Mouse (Mus musculus) G1E (cell line): ENCODE data around the gene Tmprss5. TPM values are rescaled to one million over a fixed set of nuclear protein-coding genes. Genes with fewer than 3 reads are reported as not detected.
A peak's percentile ranks its signal among the peaks of the same experiment; 100 is the strongest.

ENCODE experiments used
- ATAC-seq: 2 replicates; pipeline ENCODE4 v1.8.0; 2016; ENCODE audit warnings: mild to moderate bottlenecking; ENCODE audit not compliant: insufficient number of reproducible peaks, poor library complexity, low FRiP score, severe bottlenecking; ENCODE audit errors: extremely low read depth
- DNase-seq: peaks from one replicate; pipeline ENCODE4 v3.0.0; 2012; ENCODE audit warnings: low spot score
- H3K27me3 ChIP-seq: 2 replicates; pipeline ENCODE4 v1.6.1; 2012; ENCODE audit warnings: mild to moderate bottlenecking, low read length, inconsistent platforms; ENCODE audit not compliant: insufficient read depth
- H3K36me3 ChIP-seq: replicated peaks from 2 replicates; pipeline ENCODE3; 2012; ENCODE audit warnings: mild to moderate bottlenecking, inconsistent platforms
- H3K4me1 ChIP-seq: 2 replicates; pipeline ENCODE4 v1.6.1; 2012; ENCODE audit warnings: low read depth, low read length, inconsistent platforms, mixed read lengths; ENCODE audit not compliant: insufficient read depth
- H3K4me3 ChIP-seq: 2 replicates; pipeline ENCODE4 v1.5.1; 2012; ENCODE audit warnings: low read depth, mild to moderate bottlenecking, inconsistent platforms, low read length, moderate library complexity, mixed read lengths
- H3K9me3 ChIP-seq: replicated peaks from 2 replicates; pipeline ENCODE4 v1.6.1; 2012; ENCODE audit warnings: inconsistent platforms
- CTCF ChIP-seq: IDR thresholded peaks from 2 replicates; pipeline ENCODE4 v1.5.1; 2012; ENCODE audit warnings: low read depth, low read length, inconsistent platforms, mixed read lengths
- GATA1 ChIP-seq: IDR thresholded peaks from 2 replicates; pipeline ENCODE4 v1.6.1; 2012; ENCODE audit warnings: borderline replicate concordance, low read length, inconsistent platforms, mixed read lengths
- GATA2 ChIP-seq: IDR thresholded peaks from 2 replicates; pipeline ENCODE4 v1.6.1; 2012; ENCODE audit warnings: low read depth, low read length, inconsistent platforms, borderline replicate concordance
- POLR2AphosphoS5 ChIP-seq: IDR thresholded peaks from 2 replicates; pipeline ENCODE4 v1.6.1; 2012; ENCODE audit warnings: low read depth, low read length, inconsistent platforms; ENCODE audit not compliant: insufficient replicate concordance
- TAL1 ChIP-seq: conservative IDR thresholded peaks from 2 replicates; pipeline ENCODE4 v1.6.1; 2012; ENCODE audit warnings: low read depth, low read length, inconsistent platforms, mixed read lengths
- polyA plus RNA-seq: library from polyadenylated mRNA; stranded (reverse); fragments of >175 nt; gene quantifications from 2 replicates; pipeline ENCODE4 v1.2.3, GENCODE M21; 2012
- total RNA-seq, 2 experiments: library from RNA; stranded (forward) in 1 of 2; stranded (reverse) in 1 of 2; fragments of 200-1000 nt in 1 of 2; fragments of >200 nt in 1 of 2; fragmentation: Nextera tagmentation in 1 of 2; gene quantifications; 2 replicates each; pipeline ENCODE4 v1.2.3; 2014 to 2017

Gene Tmprss5
- not detected in 2 replicates for total RNA-seq (2014; fragmentation: Nextera tagmentation)
- total RNA-seq (2017), result 0.22 and 0.23 TPM in 2 replicates
- not detected in 2 replicates for polyA plus RNA-seq

DNA sequence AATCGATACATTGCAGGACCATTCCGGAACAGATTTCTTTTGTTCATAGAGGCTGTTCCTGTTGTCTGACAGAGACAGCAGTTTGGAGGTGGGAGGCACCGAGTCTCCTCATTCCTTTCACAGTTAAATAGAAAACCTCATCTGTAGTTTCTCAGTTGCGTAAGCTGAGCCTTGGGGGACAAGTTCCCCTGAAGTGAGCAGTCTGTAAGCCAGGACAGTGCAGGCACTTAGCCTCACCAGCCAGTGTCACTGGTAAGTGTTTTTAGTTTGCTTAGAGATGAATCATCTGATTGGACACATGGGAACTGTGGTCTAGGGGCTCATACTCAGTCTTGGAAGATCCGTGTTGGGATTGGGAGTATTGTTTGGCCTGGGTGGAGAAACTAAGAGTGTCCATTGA, at the start of gene Tmprss5:
Tmprss5 (plus strand) TSS at position 154 of the 400 bp plus-strand sequence.
- H3K9me3 ChIP-seq, result no peaks in the 10 kb centered on the region
- peaks cover 60% of the 10 kb centered on the region for H3K36me3 ChIP-seq

GRCm38 (mm10) chr9:49034764-49035163, 46.3 kb upstream of the Tmprss5 start:
- H3K36me3 ChIP-seq, result peaks cover 92% of the 10 kb centered on the region
- TF ChIP-seq TAL1 (no peak), POLR2AphosphoS5 (no peak), CTCF (no peak), GATA1 (no peak), GATA2 (no peak)
- H3K4me3 ChIP-seq, result no peak overlapping the region
- DNase-seq (no peak), ATAC-seq (no peak)
- no peaks in the 10 kb centered on the region for H3K4me1 ChIP-seq
- no peaks in the 10 kb centered on the region for H3K9me3 ChIP-seq
- H3K27me3 ChIP-seq, result no peaks in the 10 kb centered on the region

More for the DNA sequence above, at the start of gene Tmprss5:
- no peaks in the 10 kb centered on the region for H3K4me1 ChIP-seq
- ATAC-seq (no peak), DNase-seq (no peak)
- no peak within 1 kb of the TSS for H3K4me3 ChIP-seq
- no peak for TF ChIP-seq CTCF
- TF ChIP-seq POLR2AphosphoS5, result no peak
- TF ChIP-seq GATA1, result no peak
- no peak for TF ChIP-seq GATA2
- TF ChIP-seq TAL1, result no peak
- H3K27me3 ChIP-seq, result no peaks in the 10 kb centered on the region

DNA sequence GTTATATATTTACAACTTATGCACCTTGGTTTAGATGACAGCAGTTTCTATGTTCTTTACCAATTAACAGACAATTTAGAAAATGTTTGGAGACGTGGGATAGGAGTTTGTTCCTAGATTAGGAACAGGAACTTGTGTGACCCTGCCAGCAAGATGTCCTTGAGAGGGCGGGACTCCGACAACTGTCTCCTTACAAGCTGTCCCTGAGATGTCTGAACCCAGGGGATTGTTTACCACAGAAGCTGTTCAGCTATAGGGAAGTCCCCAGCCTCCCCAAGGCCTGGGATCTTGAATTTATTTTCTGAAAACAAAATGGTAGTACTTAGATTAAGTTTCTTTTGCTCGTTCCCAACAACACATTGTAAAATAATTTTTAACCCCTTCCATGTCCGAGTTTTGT, 30.2 kb upstream of the Tmprss5 start:
- no peak overlapping the region for H3K4me3 ChIP-seq
- ATAC-seq (no peak), DNase-seq (no peak)
- no peaks in the 10 kb centered on the region for H3K9me3 ChIP-seq
- H3K36me3 ChIP-seq, result no peaks in the 10 kb centered on the region
- no peak for TF ChIP-seq TAL1
- no peak for TF ChIP-seq CTCF
- no peak for TF ChIP-seq GATA1
- no peak for TF ChIP-seq POLR2AphosphoS5
- no peak for TF ChIP-seq GATA2
- peaks cover 13% of the 10 kb centered on the region for H3K4me1 ChIP-seq
- H3K27me3 ChIP-seq, result peaks cover 20% of the 10 kb centered on the region

- no peak for ATAC-seq
- H3K27me3 ChIP-seq, result peaks cover 20% of the 10 kb centered on the region
- no peaks in the 10 kb centered on the region for H3K36me3 ChIP-seq
- H3K4me1 ChIP-seq, result peaks cover 18% of the 10 kb centered on the region
- no peak overlapping the region for H3K4me3 ChIP-seq
- no peaks in the 10 kb centered on the region for H3K9me3 ChIP-seq
- no peak for TF ChIP-seq TAL1
- TF ChIP-seq POLR2AphosphoS5, result no peak
- TF ChIP-seq GATA1, result no peak
- no peak for TF ChIP-seq GATA2
- peak; percentile 64 for TF ChIP-seq CTCF
- DNase-seq, result peak; percentile 30
Observed at GRCm38 (mm10) chr9:49051349-49051748, 29.7 kb upstream of the Tmprss5 start.

- TF ChIP-seq GATA1, result no peak
- no peak for TF ChIP-seq TAL1
- TF ChIP-seq POLR2AphosphoS5, result no peak
- no peak for TF ChIP-seq CTCF
- TF ChIP-seq GATA2, result no peak
- ATAC-seq (no peak), DNase-seq (no peak)
- Histone ChIP-seq H3K9me3 (no peaks in the 10 kb centered on the region), H3K4me3 (no peak overlapping the region), H3K36me3 (peaks cover 12% of the 10 kb centered on the region), H3K27me3 (peaks cover 8% of the 10 kb centered on the region; the same call in 1 of the 2 replicates), H3K4me1 (peaks cover 25% of the 10 kb centered on the region)
Observed at GRCm38 (mm10) chr9:49054028-49054427, 27.0 kb upstream of the Tmprss5 start.

DNA sequence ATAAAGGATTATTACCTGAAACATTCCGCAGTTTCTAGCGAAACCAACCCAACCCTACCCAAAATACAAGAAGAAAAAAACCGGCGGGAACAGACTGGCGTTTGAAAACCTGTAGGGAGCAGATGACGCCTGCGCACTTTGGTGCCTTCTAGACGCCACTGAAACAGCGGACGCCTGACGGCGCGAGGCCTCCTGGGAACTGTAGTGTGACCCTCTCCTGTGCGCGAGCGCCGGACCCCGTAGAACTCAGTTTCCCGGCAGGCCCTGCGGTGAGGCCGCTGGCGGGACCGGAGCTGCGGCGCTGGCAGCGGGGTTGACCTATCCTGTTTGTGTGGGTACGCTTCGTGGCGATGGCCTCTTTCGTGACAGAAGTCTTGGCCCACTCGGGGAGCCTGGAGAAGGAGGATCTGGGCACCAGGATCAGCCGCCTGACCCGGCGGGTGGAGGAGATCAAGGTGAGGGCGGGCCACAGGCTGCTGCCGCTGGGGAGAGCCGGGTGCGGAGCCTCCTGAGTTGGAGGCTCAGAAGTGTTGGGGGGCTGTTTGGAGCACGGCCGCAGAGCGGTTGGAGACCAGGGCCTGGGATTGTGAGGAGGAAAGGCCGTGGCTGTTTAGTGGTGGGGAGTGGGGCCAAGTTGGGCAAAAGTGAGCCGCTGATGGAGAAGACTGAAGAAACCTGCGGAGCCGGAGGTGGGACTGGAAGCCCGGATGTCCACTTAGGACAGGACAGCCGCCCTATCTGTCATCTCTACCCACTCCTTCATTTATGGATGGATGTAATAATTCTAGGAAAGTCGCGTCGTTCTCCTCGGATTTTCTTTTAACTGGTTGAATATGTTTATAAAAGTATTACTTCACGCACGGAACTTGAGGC, 25.5 kb upstream of the Tmprss5 start, which contains the start of gene Zw10:
Zw10 (plus strand) TSS at position 281 of the 873 bp plus-strand sequence.
- peak; percentile 85 for DNase-seq
- H3K4me1 ChIP-seq, result peaks cover 25% of the 10 kb centered on the region
- H3K4me3 ChIP-seq, result peak within 1 kb of the TSS; percentile 82
- H3K27me3 ChIP-seq, result no peaks in the 10 kb centered on the region
- TF ChIP-seq CTCF (no peak), GATA2 (no peak), POLR2AphosphoS5 (no peak), TAL1 (no peak), GATA1 (no peak)
- H3K36me3 ChIP-seq, result peaks cover 24% of the 10 kb centered on the region
- ATAC-seq, result peak; percentile 95
- H3K9me3 ChIP-seq, result no peaks in the 10 kb centered on the region
